Mouse (Mus musculus): ENCODE results near the gene S1pr1.

Gene S1pr1

GRCm38 (mm10) chr3:115675546-115676535, 39.0 kb downstream of the S1pr1 start:
- DNase-seq (ENCODE audit: low read depth, low spot score) = no peak

GRCm38 (mm10) chr3:115674665-115675064, 40.2 kb downstream of the S1pr1 start:
- no peak for DNase-seq (ENCODE audit: low read depth, low spot score)

- no peak for DNase-seq (ENCODE audit: low read depth, low spot score)
Measured at GRCm38 (mm10) chr3:115673663-115674157, 41.2 kb downstream of the S1pr1 start.

- DNase-seq (ENCODE audit: low read depth, low spot score) = no peak
Measured at GRCm38 (mm10) chr3:115672965-115673662, 41.8 kb downstream of the S1pr1 start.

- no peak for DNase-seq (ENCODE audit: low read depth, low spot score)
Measured at GRCm38 (mm10) chr3:115669230-115669629, 45.6 kb downstream of the S1pr1 start.

GRCm38 (mm10) chr3:115667182-115667581, 47.7 kb downstream of the S1pr1 start:
- DNase-seq (ENCODE audit: low read depth, low spot score) = no peak

- DNase-seq (ENCODE audit: low read depth, low spot score) = no peak
Measured at GRCm38 (mm10) chr3:115666547-115666946, 48.3 kb downstream of the S1pr1 start.

GRCm38 (mm10) chr3:115664497-115664896, 50.4 kb downstream of the S1pr1 start:
- DNase-seq (ENCODE audit: low read depth, low spot score) = no peak

- peak; percentile 91 for DNase-seq (ENCODE audit: low read depth, low spot score)
Measured at GRCm38 (mm10) chr3:115660701-115661460, 54.0 kb downstream of the S1pr1 start.
